Mouse (Mus musculus): ENCODE measurements around the gene Sap25. TPM values are rescaled to one million over a fixed set of nuclear protein-coding genes. Genes with fewer than 3 reads are reported as not detected.
"Not testable (repeated sequence)": the region's sequence is repeated elsewhere in the genome, so short reads cannot be mapped to it uniquely, and the experiment has no call there.

Sap25 gene
- polyA plus RNA-seq, 1 experiment from 2014 or later, result 9.0 TPM

DNA sequence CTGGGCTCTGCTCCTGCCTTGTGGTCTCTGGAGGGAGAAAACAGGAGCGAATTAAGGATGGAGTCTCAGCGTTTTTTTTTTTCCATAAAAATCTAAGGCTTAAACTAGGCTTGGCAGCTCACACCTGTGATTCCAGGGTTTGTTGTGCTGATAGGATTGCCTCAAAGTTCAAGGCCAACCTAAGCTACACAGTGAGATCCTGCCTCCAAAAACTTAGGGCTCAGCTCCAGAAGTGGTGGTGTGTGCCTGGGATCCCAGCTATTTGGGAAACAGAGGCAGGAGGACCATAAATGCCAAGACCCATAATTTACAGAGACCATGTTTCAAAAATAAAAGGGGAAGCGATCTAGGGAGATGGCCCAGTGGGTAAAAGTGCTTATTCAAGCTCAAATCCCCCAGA, 31.8 kb upstream of the Sap25 start:
- H3K27me3 ChIP-seq, result peaks cover 24% of the 10 kb centered on the region
- H3K27ac ChIP-seq, result no peak overlapping the region
- no peaks in the 10 kb centered on the region for H3K36me3 ChIP-seq (replicated peaks)
- H3K9me3 ChIP-seq, result no peaks in the 10 kb centered on the region
- H3K4me2 ChIP-seq, result no peak overlapping the region
- no peak overlapping the region for H3K9ac ChIP-seq
- WGBS, result 65% methylated on average over 3 of the region's 3 CpGs
- ATAC-seq (ENCODE audit: low FRiP score), result no peak
- no peak overlapping the region for H3K4me3 ChIP-seq (replicated peaks)
- H3K4me1 ChIP-seq, result peaks cover 48% of the 10 kb centered on the region

DNA sequence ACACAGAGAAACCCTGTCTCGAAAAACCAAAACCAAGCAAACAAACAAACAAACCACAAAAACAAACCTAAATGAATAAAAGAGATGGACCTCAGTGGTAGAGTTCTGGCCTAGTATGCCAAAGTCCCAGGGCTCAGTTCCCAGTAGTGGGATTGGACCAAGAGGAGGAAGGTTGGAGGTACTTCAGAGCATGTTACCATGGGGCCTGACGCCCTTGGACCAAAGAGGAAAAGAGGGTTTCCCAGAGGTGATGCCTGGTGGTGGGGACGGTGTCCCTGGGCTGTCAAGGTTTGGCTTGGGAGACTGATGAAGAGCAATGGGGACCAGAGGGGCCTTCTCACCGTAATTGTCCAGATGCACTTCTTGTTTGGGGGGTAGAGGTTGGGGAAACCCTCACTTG, 31.1 kb upstream of the Sap25 start:
- 0 out of 2 replicates have a peak overlapping the region, but pooled peaks have one; percentile 4 for H3K4me3 ChIP-seq (replicated peaks)
- peak overlapping the region; percentile 62; the same call in 1 of the 2 replicates for H3K27ac ChIP-seq
- 77% methylated on average over 4 of the region's 4 CpGs for WGBS
- no peaks in the 10 kb centered on the region for H3K36me3 ChIP-seq (replicated peaks)
- H3K9ac ChIP-seq, result no peak overlapping the region
- H3K4me2 ChIP-seq, result peak overlapping the region; percentile 19; the same call in 1 of the 2 replicates
- H3K9me3 ChIP-seq, result no peaks in the 10 kb centered on the region
- ATAC-seq (ENCODE audit: low FRiP score), result no peak
- peaks cover 48% of the 10 kb centered on the region for H3K4me1 ChIP-seq
- H3K27me3 ChIP-seq, result peaks cover 24% of the 10 kb centered on the region

DNA sequence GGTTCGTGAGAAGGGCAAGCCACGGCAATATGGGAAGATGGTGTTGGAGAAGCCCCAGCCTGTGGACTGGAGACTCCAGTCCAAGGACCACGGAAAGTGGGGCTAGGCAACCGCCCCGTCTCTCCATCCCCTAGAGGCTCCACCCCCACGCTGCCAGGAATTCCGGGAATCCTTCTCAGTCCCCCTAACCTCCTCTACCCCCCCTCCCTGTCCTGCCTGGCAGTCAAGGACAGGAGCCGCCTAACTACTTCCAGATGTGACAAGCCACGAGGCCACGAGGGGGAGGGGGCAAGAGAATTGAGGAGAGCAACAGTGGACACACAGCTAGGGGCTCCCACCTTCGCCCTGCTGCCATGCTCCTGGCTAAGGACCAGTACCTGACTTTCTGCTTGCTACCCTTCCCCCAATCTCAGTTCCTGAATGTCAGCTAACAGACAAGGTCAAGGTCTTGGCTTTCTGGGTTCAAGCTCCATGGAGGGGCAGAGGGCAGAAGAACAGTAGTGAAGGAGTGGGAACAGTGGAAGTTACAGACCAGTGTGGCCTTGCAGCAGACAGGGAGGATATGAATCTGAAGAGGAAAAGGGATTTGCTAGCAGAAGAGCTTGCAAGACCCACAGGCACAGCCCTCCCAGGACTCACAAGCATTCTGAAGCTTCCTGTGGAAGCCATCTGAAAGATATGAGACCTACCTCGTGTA, 30.4 kb upstream of the Sap25 start:
- Histone ChIP-seq H3K4me2 (peak overlapping the region; percentile 19), H3K4me1 (peaks cover 48% of the 10 kb centered on the region), H3K36me3 (replicated peaks) (no peaks in the 10 kb centered on the region), H3K9me3 (no peaks in the 10 kb centered on the region), H3K4me3 (replicated peaks) (0 out of 2 replicates have a peak overlapping the region, but pooled peaks have one; percentile 4), H3K27ac (peak overlapping the region; percentile 62), H3K27me3 (peaks cover 24% of the 10 kb centered on the region), H3K9ac (no peak overlapping the region; the same call in 1 of the 2 replicates)
- ATAC-seq (ENCODE audit: low FRiP score), result no peak
- 19% methylated on average over 12 of the region's 12 CpGs for WGBS

DNA sequence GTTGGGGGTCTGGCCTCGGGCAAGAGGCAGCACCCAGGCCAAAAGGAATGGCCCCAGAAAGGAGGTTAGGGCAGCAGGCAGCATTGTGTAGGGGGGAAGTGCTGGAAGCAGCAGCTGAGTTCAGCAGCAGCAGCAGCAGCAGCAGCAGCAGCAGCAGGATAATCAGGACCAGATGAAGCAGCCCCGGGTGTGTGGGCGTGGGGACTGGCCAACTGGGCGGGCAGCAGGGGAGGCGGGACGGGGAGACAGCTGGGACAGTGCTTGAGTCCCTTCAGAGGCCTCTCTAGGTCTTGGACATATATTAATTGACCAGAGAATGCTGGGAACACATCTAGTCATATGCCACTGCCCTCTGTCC, 29.9 kb upstream of the Sap25 start:
- no peak for ATAC-seq (ENCODE audit: low FRiP score)
- Histone ChIP-seq H3K27ac (peak overlapping the region; percentile 62), H3K9ac (no peak overlapping the region; the same call in 1 of the 2 replicates)

DNA sequence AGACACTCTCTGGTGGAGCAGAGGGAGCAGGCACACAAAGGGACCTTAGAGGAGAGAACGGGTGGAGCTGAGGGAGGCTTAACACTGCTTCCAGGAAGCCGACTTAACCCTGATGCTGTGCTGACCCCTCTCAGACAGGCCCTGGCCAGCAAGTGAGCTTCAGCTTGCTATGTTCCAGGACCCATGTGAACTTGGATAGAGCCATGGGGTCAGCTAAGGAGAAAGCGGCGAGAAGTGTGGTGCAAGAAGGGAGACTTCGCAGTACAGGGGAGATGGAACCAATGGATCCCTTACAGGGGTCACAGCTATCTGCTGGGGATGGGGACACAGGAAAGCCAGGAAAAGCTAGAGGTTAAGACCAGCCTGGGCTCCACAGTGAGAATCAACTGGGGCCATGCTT, 28.1 kb upstream of the Sap25 start:
- Histone ChIP-seq H3K4me3 (replicated peaks) (no peak overlapping the region), H3K4me1 (peaks cover 42% of the 10 kb centered on the region)

More for the DNA sequence above, 29.9 kb upstream of the Sap25 start:
- Histone ChIP-seq H3K4me1 (peaks cover 48% of the 10 kb centered on the region), H3K4me2 (peak overlapping the region; percentile 19; the same call in 1 of the 2 replicates), H3K36me3 (replicated peaks) (no peaks in the 10 kb centered on the region), H3K9me3 (no peaks in the 10 kb centered on the region), H3K4me3 (replicated peaks) (no peak overlapping the region), H3K27me3 (peaks cover 24% of the 10 kb centered on the region)
- 37% methylated on average over 6 of the region's 6 CpGs for WGBS

DNA sequence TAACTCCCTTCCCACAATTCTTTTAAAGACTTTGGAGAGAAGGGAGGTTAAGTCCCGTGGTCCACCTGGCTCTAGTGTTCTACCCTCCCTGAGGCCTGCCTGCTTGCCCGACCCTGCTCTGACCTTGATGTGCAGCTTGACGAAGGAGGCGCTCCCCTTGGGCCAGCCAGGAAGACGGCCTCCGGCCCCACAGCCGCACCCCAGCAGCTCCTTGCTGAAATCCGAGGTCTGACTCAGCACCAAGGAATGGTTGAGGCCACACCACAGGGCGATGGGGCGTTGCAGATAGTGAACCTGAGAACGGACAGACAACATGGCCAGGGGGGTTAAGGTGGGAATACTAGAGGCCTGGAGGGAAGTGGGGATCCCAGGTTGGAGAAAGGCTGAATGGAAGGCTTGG, 27.6 kb upstream of the Sap25 start, which contains the start of gene Pcolce:
Gene Pcolce, minus strand, starts transcription at position 235 of the 400 bp plus-strand sequence.
- Histone ChIP-seq H3K27ac (no peak within 1 kb of the TSS), H3K9ac (no peak within 1 kb of the TSS)
- ATAC-seq (ENCODE audit: low FRiP score), result no peak

More for the DNA sequence above, 28.1 kb upstream of the Sap25 start:
- Histone ChIP-seq H3K27me3 (peaks cover 12% of the 10 kb centered on the region), H3K36me3 (replicated peaks) (no peaks in the 10 kb centered on the region), H3K9ac (no peak overlapping the region), H3K27ac (no peak overlapping the region), H3K9me3 (no peaks in the 10 kb centered on the region), H3K4me2 (no peak overlapping the region)
- WGBS, result 73% methylated on average over 5 of the region's 5 CpGs
- ATAC-seq (ENCODE audit: low FRiP score), result no peak

DNA sequence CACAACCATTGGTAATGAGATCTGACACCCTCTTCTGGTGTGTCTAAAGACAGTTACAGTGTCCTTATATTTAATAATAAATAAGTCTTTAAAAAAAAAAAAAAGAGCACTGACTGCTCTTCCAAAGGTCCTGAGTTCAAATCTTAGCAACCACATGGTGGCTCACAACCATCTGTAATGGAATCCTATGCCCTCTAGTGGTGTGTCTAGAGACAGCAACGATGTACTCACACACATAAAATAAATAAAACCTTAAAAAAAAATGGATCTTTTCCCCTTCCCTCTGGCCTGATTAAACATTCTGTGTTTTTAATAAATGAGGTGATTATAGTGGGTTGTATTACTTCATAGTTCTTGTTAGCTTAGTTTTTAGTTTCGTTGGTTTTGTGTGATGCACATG, 26.2 kb upstream of the Sap25 start:
- H3K4me2 ChIP-seq; H3K27me3 ChIP-seq; H3K4me3 ChIP-seq (replicated peaks); ATAC-seq (ENCODE audit: low FRiP score); H3K27ac ChIP-seq; H3K9me3 ChIP-seq; H3K9ac ChIP-seq; H3K36me3 ChIP-seq (replicated peaks): not testable (repeated sequence)
- 95% methylated on average over 2 of the region's 2 CpGs for WGBS
- peaks cover 33% of the 10 kb centered on the region for H3K4me1 ChIP-seq

More for the DNA sequence above, 27.6 kb upstream of the Sap25 start, which contains the start of gene Pcolce:
- H3K4me1 ChIP-seq, result peaks cover 37% of the 10 kb centered on the region
- no peaks in the 10 kb centered on the region for H3K36me3 ChIP-seq (replicated peaks)
- peaks cover 7% of the 10 kb centered on the region for H3K27me3 ChIP-seq
- H3K4me2 ChIP-seq, result no peak within 1 kb of the TSS
- H3K9me3 ChIP-seq, result no peaks in the 10 kb centered on the region
- 73% methylated on average over 11 of the region's 11 CpGs for WGBS
- no peak within 1 kb of the TSS for H3K4me3 ChIP-seq (replicated peaks)

DNA sequence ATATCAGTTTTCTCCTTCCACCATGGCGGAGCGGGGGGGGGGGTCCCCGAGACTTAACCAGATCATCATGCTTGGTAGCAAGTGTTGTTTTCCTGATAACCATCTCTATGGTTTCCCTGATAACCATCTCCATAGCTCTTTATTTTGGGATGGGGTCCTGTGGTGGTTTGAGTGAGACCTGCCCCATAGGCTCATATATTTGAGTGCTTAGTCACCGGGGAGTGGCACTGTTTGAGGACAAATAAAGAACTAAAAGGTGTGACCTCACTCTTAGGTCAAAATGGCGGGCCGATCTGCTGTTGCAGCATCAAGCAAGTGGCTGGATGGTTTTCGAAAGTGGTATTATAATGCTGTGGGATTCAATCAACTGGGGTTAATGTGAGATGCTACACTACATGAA, 25.8 kb upstream of the Sap25 start:
- Histone ChIP-seq H3K4me2 (no peak overlapping the region), H3K9me3 (no peaks in the 10 kb centered on the region), H3K36me3 (replicated peaks) (no peaks in the 10 kb centered on the region), H3K27me3 (no peaks in the 10 kb centered on the region), H3K4me3 (replicated peaks) (no peak overlapping the region), H3K27ac (no peak overlapping the region), H3K4me1 (peaks cover 31% of the 10 kb centered on the region), H3K9ac (no peak overlapping the region)
- no peak for ATAC-seq (ENCODE audit: low FRiP score)
- 89% methylated on average over 7 of the region's 7 CpGs for WGBS

DNA sequence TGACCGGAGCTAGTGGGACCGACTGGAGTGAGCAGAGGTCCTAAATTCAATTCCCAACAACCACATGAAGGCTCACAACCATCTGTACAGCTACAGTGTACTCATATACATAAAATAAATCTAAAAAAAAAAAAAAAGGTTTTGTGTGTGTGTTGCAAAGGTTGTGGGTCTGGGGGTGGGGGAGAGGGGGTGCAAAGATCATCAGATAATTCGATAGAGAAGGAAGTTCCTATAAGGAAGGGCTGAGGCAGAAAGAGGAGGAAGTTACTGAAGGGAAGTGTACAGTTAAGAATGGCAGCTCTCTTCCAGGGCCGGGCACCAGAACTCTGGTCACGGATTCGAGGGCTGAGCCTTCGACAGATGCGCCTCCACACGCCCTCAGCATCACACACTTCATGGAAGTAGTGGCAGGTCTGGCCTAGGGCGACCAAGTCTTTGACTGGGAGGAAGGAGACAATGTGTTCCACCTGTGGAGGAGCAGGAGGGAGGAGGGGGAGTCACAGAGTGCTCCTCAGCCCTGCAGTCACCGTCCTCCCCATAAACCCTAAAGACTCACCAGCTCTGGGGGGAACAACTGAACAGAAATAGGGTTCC, 17.1 kb upstream of the Sap25 start:
- Histone ChIP-seq H3K27me3 (no peaks in the 10 kb centered on the region), H3K4me3 (replicated peaks) (no peak overlapping the region), H3K27ac (no peak overlapping the region), H3K4me2 (no peak overlapping the region), H3K9me3 (no peaks in the 10 kb centered on the region), H3K9ac (no peak overlapping the region), H3K4me1 (peaks cover 15% of the 10 kb centered on the region), H3K36me3 (replicated peaks) (no peaks in the 10 kb centered on the region)
- 83% methylated on average over 11 of the region's 11 CpGs for WGBS
- ATAC-seq (ENCODE audit: low FRiP score), result no peak

DNA sequence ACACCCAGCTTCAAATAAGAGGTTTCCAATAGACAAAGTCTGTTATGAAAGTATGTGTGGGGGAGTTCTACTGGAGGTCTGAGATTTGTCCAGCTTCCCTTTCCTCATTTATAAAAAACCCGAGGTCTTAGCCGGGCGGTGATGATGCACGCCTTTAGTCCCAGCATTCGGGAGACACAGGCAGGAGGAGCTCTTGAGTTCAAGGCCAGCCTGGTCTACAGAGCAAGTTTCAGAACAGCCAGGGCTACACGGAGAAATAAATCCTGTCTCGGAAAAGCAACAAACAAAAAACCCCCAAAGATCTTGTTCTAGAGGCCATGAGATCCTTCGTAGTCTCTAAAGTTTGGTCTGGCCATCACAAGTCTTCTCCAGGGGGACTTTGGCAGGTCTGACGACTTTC, 13.1 kb upstream of the Sap25 start:
- no peaks in the 10 kb centered on the region for H3K27me3 ChIP-seq
- H3K27ac ChIP-seq, result peak overlapping the region; percentile 84
- H3K9ac ChIP-seq, result peak overlapping the region; percentile 59
- peak overlapping the region; percentile 56 for H3K4me3 ChIP-seq (replicated peaks)
- H3K4me2 ChIP-seq, result peak overlapping the region; percentile 82
- H3K4me1 ChIP-seq, result peaks cover 49% of the 10 kb centered on the region
- ATAC-seq (ENCODE audit: low FRiP score), result no peak
- no peaks in the 10 kb centered on the region for H3K9me3 ChIP-seq
- 2% methylated on average over 9 of the region's 9 CpGs for WGBS
- H3K36me3 ChIP-seq (replicated peaks), result 0 out of 2 replicates have a peak, but pooled peaks cover 2% of the 10 kb centered on the region

DNA sequence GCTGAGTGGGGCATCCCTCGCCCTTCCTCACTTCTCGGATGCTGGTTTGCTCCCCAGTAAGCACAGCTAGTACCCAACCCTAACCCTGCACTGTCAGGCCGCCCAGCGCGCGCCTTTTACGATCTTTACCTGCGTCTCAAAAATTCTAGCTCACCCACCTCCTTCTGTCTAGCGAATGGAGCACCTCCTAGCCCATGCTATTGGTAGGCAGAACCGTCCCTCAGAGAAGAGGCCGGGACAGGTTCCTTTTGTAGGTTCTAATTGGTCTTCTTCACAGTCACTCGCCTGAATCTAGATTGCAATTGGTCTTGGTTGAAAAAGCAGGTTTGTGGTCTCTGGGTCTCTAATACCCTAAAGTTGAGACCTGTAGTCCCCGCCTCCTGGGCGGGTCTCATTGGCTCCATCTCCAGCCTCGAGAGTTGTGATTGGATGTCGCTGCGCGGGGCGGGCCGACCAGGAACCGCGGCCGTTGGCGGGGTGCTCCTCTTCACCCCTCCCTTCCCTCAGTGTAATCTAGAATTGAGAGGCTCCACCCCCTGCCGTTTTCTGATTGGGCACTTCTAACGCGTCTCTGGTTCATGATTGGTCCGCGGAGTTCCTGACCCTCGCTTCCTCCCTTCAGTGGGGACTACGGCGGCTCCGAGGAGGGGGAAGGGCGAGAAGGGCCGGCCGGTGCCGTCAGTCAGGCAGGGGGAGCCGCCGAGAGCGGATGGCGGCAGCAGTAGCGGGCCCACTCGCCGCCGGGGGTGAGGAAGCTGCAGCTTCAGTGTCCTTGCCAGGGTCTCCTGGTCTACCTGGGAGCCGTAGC, 12.4 kb upstream of the Sap25 start, which contains the start of the genes Fbxo24, Lrch4 and Gm20605:
Gene Fbxo24, minus strand, starts transcription at position 505 of the 808 bp plus-strand sequence.
Gene Lrch4, plus strand, starts transcription at position 624 of the 808 bp plus-strand sequence.
Gene Gm20605, plus strand, starts transcription at position 678 of the 808 bp plus-strand sequence.
- peaks cover 52% of the 10 kb centered on the region for H3K4me1 ChIP-seq
- under 1% methylated on average over 43 of the region's 46 CpGs for WGBS
- H3K9me3 ChIP-seq, result no peaks in the 10 kb centered on the region

DNA sequence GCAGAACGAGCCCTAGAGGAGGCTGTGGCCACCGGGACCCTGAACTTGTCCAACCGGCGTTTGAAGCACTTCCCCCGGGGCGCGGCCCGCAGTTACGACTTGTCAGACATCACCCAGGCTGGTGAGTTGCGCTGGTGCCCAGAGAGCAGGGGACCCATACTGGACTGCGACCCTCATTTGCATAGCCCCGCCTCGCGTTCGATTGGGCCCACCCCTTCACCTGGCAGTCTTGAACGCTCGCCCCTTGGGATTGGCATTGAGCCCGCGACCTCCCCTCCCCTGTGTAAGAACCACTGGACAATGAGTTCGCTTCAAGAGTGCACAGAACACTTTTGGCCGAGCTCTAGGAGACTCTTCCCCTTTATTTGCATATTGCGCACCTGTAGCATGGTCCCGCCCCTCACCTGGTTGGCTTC, 11.8 kb upstream of the Sap25 start:
- Histone ChIP-seq H3K9ac (peak overlapping the region; percentile 72), H3K4me1 (peaks cover 52% of the 10 kb centered on the region), H3K4me3 (replicated peaks) (peak overlapping the region; percentile 82), H3K9me3 (no peaks in the 10 kb centered on the region), H3K4me2 (peak overlapping the region; percentile 82), H3K36me3 (replicated peaks) (peaks cover 15% of the 10 kb centered on the region), H3K27ac (peak overlapping the region; percentile 94), H3K27me3 (no peaks in the 10 kb centered on the region)
- WGBS, result under 1% methylated on average over 23 of the region's 23 CpGs
- ATAC-seq (ENCODE audit: low FRiP score), result peak; percentile 45

More for the DNA sequence above, 12.4 kb upstream of the Sap25 start, which contains the start of the genes Fbxo24, Lrch4 and Gm20605:
- H3K4me3 ChIP-seq (replicated peaks), result peak within 1 kb of the TSS; percentile 82
- H3K27me3 ChIP-seq, result no peaks in the 10 kb centered on the region
- peak within 1 kb of the TSS; percentile 72 for H3K9ac ChIP-seq
- peak within 1 kb of the TSS; percentile 94 for H3K27ac ChIP-seq
- peaks cover 9% of the 10 kb centered on the region for H3K36me3 ChIP-seq (replicated peaks)
- ATAC-seq (ENCODE audit: low FRiP score), result peak; percentile 99
- H3K4me2 ChIP-seq, result peak within 1 kb of the TSS; percentile 82

Data from forebrain, embryonic 12.5 days (tissue).